Mouse (Mus musculus) heart, embryonic 11.5 days (tissue): ENCODE measurements at regions not wholly inside any gene's neighbourhood (a gene's known extent, or its start where the extent isn't known, plus 50 kb on each side); places are given as distances from the start of the nearest gene placed in this dataset.

Source experiments
- ATAC-seq: fragments of 200-750 bp; cut with Nextera tagmentation; replicated peaks from 2 replicates; pipeline ENCODE4 v1.8.0; 2017; ENCODE audit warnings: moderate library complexity; ENCODE audit not compliant: insufficient number of reproducible peaks, low FRiP score, low TSS enrichment
- H3K27ac ChIP-seq: fragments of 300-500 bp; sonication (generic); 2 replicates; pipeline ENCODE4 v1.5.1; 2014; ENCODE audit warnings: mild to moderate bottlenecking, low read depth, low read length
- H3K27me3 ChIP-seq: fragments of 300-500 bp; sonication (generic); 2 replicates; pipeline ENCODE4 v1.6.1; 2014; ENCODE audit warnings: mild to moderate bottlenecking, low read length, mixed read lengths; ENCODE audit not compliant: control insufficient read depth, insufficient read depth
- H3K36me3 ChIP-seq: fragments of 300-500 bp; sonication (generic); 2 replicates; pipeline ENCODE4 v1.6.1; 2014; ENCODE audit warnings: mild to moderate bottlenecking, low read length, moderate library complexity, mixed read lengths; ENCODE audit not compliant: control insufficient read depth, insufficient read depth
- H3K4me1 ChIP-seq: fragments of 300-500 bp; sonication (generic); 2 replicates; pipeline ENCODE4 v1.6.1; 2014; ENCODE audit warnings: low read length; ENCODE audit not compliant: control insufficient read depth, insufficient read depth
- H3K4me2 ChIP-seq: fragments of 300-500 bp; sonication (generic); 2 replicates; pipeline ENCODE4 v1.6.1; 2014; ENCODE audit warnings: mild to moderate bottlenecking, moderate library complexity
- H3K4me3 ChIP-seq: fragments of 300-500 bp; sonication (generic); 2 replicates; pipeline ENCODE4 v1.5.1; 2014; ENCODE audit warnings: low read depth, low read length
- H3K9ac ChIP-seq: fragments of 300-500 bp; sonication (generic); 2 replicates; pipeline ENCODE4 v1.6.1; 2014; ENCODE audit warnings: mild to moderate bottlenecking, low read depth, low read length, moderate library complexity
- H3K9me3 ChIP-seq: fragments of 300-500 bp; sonication (generic); replicated peaks from 2 replicates; pipeline ENCODE4 v1.6.1; 2016; ENCODE audit warnings: low read length; ENCODE audit not compliant: control insufficient read depth
- WGBS: fragments of 180-500 bp; shearing (Covaris S2); extraction: QIAGEN DNeasy Blood & Tissue Kit; methylation state at CpG from one replicate; pipeline ENCODE4 v1.1.7; 2014; ENCODE audit not compliant: insufficient replicate concordance; 5-methylcytosine and 5-hydroxymethylcytosine counted together

DNA sequence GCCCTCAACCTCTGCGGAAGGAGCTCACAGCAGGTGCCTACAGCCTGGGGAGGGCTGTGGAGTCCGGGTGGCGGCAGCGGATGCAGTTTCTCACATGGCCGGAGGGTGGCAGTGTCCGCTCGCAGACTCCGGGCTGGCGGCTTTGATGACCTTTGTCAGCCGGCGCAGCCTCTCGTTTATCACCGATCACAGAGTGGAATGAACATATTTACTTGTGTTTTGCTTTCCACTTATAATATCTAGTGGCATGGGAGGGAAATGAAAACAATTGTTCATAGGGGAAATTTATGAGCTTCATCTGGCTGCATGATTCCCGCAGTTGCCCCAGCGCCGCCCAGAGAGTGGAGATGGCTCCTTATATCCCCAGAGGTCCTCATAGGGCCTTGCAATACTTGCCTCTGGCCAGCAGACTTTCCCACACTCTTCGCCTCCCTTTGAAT lies 99.2 kb upstream of the Zfp507 start:
- WGBS = 5% methylated on average over 17 of the region's 17 CpGs
- no peaks in the 10 kb centered on the region for H3K9me3 ChIP-seq
- ATAC-seq = no peak
- no peaks in the 10 kb centered on the region for H3K36me3 ChIP-seq
- H3K4me1 ChIP-seq = no peaks in the 10 kb centered on the region
- no peaks in the 10 kb centered on the region for H3K27me3 ChIP-seq
- no peak overlapping the region for H3K9ac ChIP-seq
- 0 out of 2 replicates have a peak overlapping the region, but pooled peaks have one; percentile 6 for H3K4me3 ChIP-seq
- H3K27ac ChIP-seq = no peak overlapping the region
- peak overlapping the region; percentile 50 for H3K4me2 ChIP-seq

- Histone ChIP-seq H3K9me3 (no peaks in the 10 kb centered on the region), H3K27me3 (no peaks in the 10 kb centered on the region), H3K4me1 (no peaks in the 10 kb centered on the region), H3K9ac (no peak overlapping the region), H3K4me3 (no peak overlapping the region), H3K4me2 (no peak overlapping the region), H3K27ac (no peak overlapping the region), H3K36me3 (no peaks in the 10 kb centered on the region)
- 75% methylated on average over 6 of the region's 6 CpGs for WGBS
- ATAC-seq = no peak
Observed at GRCm38 (mm10) chr7:35898701-35899445, 96.1 kb upstream of the Zfp507 start.

GRCm38 (mm10) chr7:35893292-35893691 lies 90.5 kb upstream of the Zfp507 start:
- ATAC-seq = no peak
- WGBS = 28% methylated on average over 2 of the region's 2 CpGs
- no peak overlapping the region for H3K4me3 ChIP-seq
- H3K9ac ChIP-seq = no peak overlapping the region
- H3K36me3 ChIP-seq = no peaks in the 10 kb centered on the region
- no peak overlapping the region for H3K4me2 ChIP-seq
- H3K27me3 ChIP-seq = no peaks in the 10 kb centered on the region
- H3K27ac ChIP-seq = no peak overlapping the region
- H3K4me1 ChIP-seq = no peaks in the 10 kb centered on the region
- no peaks in the 10 kb centered on the region for H3K9me3 ChIP-seq

DNA sequence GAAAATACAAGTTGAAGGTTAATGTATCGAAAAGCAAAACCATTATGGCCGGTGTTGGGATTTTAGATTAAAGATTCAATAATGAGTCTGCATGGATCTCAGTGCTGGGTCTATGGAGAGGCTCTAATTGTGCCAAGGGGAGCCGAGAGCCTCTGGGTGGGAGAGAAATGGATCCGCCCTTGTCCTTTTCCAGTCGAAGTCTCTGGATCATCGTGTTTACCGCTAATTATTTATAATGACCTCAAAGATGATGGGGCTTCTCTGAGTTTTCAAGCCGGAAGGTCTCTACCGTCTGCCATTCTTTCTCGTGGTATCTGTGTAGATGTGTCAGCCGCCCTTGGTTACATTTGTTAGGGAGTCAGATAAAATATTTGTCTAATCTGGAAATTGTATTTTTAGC lies 83.2 kb upstream of the Zfp507 start:
- ATAC-seq = no peak
- 74% methylated on average over 11 of the region's 11 CpGs for WGBS
- no peak overlapping the region for H3K9ac ChIP-seq
- H3K27ac ChIP-seq = no peak overlapping the region
- H3K27me3 ChIP-seq = no peaks in the 10 kb centered on the region
- no peak overlapping the region for H3K4me3 ChIP-seq
- H3K9me3 ChIP-seq = no peaks in the 10 kb centered on the region
- H3K4me1 ChIP-seq = no peaks in the 10 kb centered on the region
- H3K36me3 ChIP-seq = no peaks in the 10 kb centered on the region
- H3K4me2 ChIP-seq = no peak overlapping the region

GRCm38 (mm10) chr7:35879755-35880304 lies 77.0 kb upstream of the Zfp507 start:
- WGBS = 51% methylated on average over 9 of the region's 9 CpGs

DNA sequence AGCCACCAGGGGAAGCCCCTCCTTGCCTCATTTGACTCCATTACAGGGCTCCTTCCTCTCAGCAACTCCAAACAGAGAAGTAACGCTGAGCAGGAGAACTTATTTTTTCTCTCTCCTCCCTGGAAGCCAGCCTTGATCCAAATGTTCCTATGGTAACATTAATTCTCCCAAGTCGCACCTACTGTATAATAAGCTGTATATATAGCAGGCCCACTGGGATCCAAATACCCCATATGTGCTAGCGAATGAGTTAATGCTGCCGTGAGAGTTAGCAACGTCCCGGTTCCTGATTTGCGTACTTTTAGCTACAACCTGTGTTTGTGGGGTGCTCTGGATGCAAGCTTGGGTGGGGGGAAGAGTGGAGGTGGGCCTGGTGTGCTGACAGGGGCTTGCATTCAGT lies 75.4 kb upstream of the Zfp507 start:
- 69% methylated on average over 7 of the region's 7 CpGs for WGBS
- Histone ChIP-seq H3K9me3 (no peaks in the 10 kb centered on the region), H3K9ac (no peak overlapping the region), H3K36me3 (no peaks in the 10 kb centered on the region), H3K4me3 (no peak overlapping the region), H3K27ac (no peak overlapping the region), H3K4me1 (no peaks in the 10 kb centered on the region), H3K4me2 (no peak overlapping the region), H3K27me3 (no peaks in the 10 kb centered on the region)
- ATAC-seq = no peak

More at GRCm38 (mm10) chr7:35879755-35880304, 77.0 kb upstream of the Zfp507 start:
- Histone ChIP-seq H3K4me2 (no peak overlapping the region), H3K36me3 (no peaks in the 10 kb centered on the region), H3K9me3 (no peaks in the 10 kb centered on the region), H3K27ac (no peak overlapping the region), H3K4me3 (no peak overlapping the region), H3K27me3 (no peaks in the 10 kb centered on the region), H3K4me1 (no peaks in the 10 kb centered on the region), H3K9ac (no peak overlapping the region)
- ATAC-seq = 0 out of 2 replicates have a peak, but pooled peaks have one; percentile 31

DNA sequence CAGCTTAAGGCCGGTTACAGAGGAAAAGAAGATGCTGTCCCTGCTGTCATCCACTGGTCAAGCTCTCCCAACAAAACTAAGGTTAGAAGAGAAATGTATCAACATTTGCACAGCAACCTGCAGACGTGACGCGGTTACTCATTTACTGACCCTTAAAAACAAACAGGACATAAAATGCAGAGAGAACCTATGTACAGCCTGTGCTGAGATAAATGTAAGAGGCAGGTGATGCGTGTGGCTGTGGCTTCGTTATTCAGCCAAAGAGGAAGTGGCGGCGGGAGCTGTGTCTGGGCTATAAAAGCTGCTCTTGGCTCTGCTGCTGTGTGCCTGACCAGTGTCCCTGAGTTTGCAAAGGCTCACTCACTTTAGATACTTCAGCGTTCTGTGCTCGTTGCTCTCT lies 58.2 kb upstream of the Zfp507 start:
- Histone ChIP-seq H3K9me3 (no peaks in the 10 kb centered on the region; the same call in 1 of the 2 replicates), H3K9ac (no peak overlapping the region), H3K4me3 (no peak overlapping the region), H3K4me2 (no peak overlapping the region), H3K4me1 (no peaks in the 10 kb centered on the region), H3K27ac (no peak overlapping the region), H3K27me3 (no peaks in the 10 kb centered on the region), H3K36me3 (no peaks in the 10 kb centered on the region)
- 73% methylated on average over 10 of the region's 10 CpGs for WGBS
- no peak for ATAC-seq

- no peak for ATAC-seq
- no peak overlapping the region for H3K27ac ChIP-seq
- 19% methylated on average over 3 of the region's 3 CpGs for WGBS
- no peaks in the 10 kb centered on the region for H3K4me1 ChIP-seq
- no peaks in the 10 kb centered on the region for H3K36me3 ChIP-seq
- no peak overlapping the region for H3K4me3 ChIP-seq
- H3K9me3 ChIP-seq = no peaks in the 10 kb centered on the region
- H3K9ac ChIP-seq = no peak overlapping the region
- no peak overlapping the region for H3K4me2 ChIP-seq
- H3K27me3 ChIP-seq = no peaks in the 10 kb centered on the region
Observed at GRCm38 (mm10) chr7:35859601-35860000, 56.8 kb upstream of the Zfp507 start.

DNA sequence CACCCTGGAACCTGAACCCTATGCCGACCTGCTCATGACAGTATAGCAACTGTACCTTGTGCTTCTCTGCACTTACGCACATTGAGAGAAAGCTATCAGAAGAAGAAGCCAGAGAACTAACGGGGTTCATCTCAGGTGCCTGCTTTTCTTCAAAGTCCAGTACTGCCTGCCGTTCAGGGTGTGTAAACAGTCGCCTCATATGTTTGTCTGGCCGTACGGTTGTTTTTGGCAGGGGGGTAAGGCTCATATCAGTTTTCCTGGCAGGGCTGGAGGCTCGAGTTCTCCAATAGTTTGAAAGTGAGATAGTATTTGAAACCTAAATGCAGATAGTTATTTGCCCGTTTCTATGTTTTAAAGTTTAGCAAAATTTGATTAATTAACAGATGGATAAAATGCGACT lies 54.9 kb upstream of the Zfp507 start:
- no peak overlapping the region for H3K27ac ChIP-seq
- no peak overlapping the region for H3K4me2 ChIP-seq
- 67% methylated on average over 10 of the region's 10 CpGs for WGBS
- no peaks in the 10 kb centered on the region for H3K36me3 ChIP-seq
- H3K9ac ChIP-seq = no peak overlapping the region
- no peak for ATAC-seq
- H3K27me3 ChIP-seq = no peaks in the 10 kb centered on the region
- no peaks in the 10 kb centered on the region for H3K9me3 ChIP-seq
- H3K4me3 ChIP-seq = no peak overlapping the region
- H3K4me1 ChIP-seq = no peaks in the 10 kb centered on the region
